Mouse (Mus musculus) intestine, embryonic 15.5 days (tissue): ENCODE data around the gene Igsf21. TPM values are rescaled to one million over a fixed set of nuclear protein-coding genes. Genes with fewer than 3 reads are reported as not detected.

Experiments
- ATAC-seq: fragments of 200-750 bp; cut with Nextera tagmentation; 2 replicates; pipeline ENCODE4 v1.8.0; 2017; ENCODE audit warnings: moderate TSS enrichment, moderate library complexity
- H3K27ac ChIP-seq: fragments of 300-500 bp; sonication (generic); 2 replicates; pipeline ENCODE4 v1.5.1; 2015; ENCODE audit warnings: mild to moderate bottlenecking, inconsistent platforms
- H3K27me3 ChIP-seq: fragments of 300-500 bp; sonication (generic); replicated peaks from 2 replicates; pipeline ENCODE4 v1.6.1; 2015; ENCODE audit warnings: inconsistent platforms
- H3K36me3 ChIP-seq: fragments of 300-500 bp; sonication (generic); 2 replicates; pipeline ENCODE4 v1.6.1; 2015; ENCODE audit warnings: inconsistent platforms
- H3K4me1 ChIP-seq: fragments of 300-500 bp; sonication (generic); replicated peaks from 2 replicates; pipeline ENCODE4 v1.6.1; 2015; ENCODE audit warnings: inconsistent platforms
- H3K4me2 ChIP-seq: fragments of 300-500 bp; sonication (generic); replicated peaks from 2 replicates; pipeline ENCODE4 v1.6.1; 2015; ENCODE audit warnings: mild to moderate bottlenecking, inconsistent platforms
- H3K4me3 ChIP-seq: fragments of 300-500 bp; sonication (generic); replicated peaks from 2 replicates; pipeline ENCODE4 v1.5.1; 2015; ENCODE audit warnings: inconsistent platforms
- H3K9ac ChIP-seq: fragments of 300-500 bp; sonication (generic); 2 replicates; pipeline ENCODE4 v1.6.1; 2015; ENCODE audit warnings: inconsistent platforms
- H3K9me3 ChIP-seq: fragments of 300-500 bp; sonication (generic); 2 replicates; pipeline ENCODE4 v1.6.1; 2016; ENCODE audit warnings: inconsistent platforms
- WGBS: fragments of 180-500 bp; shearing (Covaris S2); methylation state at CpG from one replicate; pipeline ENCODE4 v1.1.7; 2015; 5-methylcytosine and 5-hydroxymethylcytosine counted together
- polyA plus RNA-seq: library from polyadenylated mRNA; unstranded; fragments of >200 nt; fragmentation: Nextera tagmentation; extraction: Ambion mirVana; gene quantifications from 2 replicates; pipeline ENCODE4 v1.2.1, GENCODE M21; 2015

Gene Igsf21
- polyA plus RNA-seq, 1 experiment from 2014 or later, result 1.3 TPM

DNA sequence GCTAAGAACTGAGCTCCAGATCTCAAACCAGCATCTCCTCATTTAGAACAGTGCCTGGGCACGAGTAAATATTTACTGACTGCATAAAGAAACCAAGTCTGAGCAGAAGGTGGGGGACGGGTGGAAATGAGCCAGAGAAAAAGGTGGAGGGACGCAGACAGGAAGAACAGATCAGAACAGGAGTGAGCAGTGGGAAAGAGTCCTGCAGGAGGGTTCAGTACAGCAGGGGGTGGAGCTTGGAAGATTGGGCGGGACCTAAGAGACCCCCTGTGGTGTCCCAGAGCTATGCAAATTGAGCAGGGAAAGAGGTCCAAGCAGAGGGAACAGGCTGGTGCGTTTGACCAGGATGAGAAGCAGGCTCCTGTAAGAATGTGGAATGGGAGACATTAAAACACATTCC lies 241.7 kb downstream of the Igsf21 start:
- Histone ChIP-seq H3K9me3 (no peaks in the 10 kb centered on the region), H3K4me1 (no peaks in the 10 kb centered on the region; the same call in 1 of the 2 replicates), H3K27ac (no peak overlapping the region), H3K9ac (no peak overlapping the region), H3K27me3 (peaks cover 27% of the 10 kb centered on the region), H3K36me3 (no peaks in the 10 kb centered on the region), H3K4me2 (peak overlapping the region; percentile 59), H3K4me3 (no peak overlapping the region)
- 6% methylated on average over 5 of the region's 5 CpGs for WGBS
- ATAC-seq, result peak; percentile 55; the same call in 1 of the 2 replicates

DNA sequence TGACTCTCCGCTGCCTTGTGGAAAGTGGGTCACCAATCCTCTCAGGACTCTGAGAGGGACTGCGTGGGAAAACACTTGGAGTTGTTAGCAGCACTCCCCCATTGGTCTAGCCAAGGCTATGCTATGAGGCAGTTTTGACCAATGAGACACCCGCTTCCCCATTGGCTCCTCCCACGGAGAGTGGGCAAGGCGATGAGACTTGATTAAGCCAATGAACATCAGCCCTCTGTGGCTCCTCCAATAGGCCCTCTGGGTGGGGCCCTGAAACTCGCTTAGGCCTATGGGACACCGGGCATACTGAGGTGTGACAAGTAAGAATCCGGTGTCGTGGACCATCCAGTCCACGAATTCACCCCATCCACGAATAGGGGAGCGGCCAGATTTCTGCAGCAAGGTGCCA lies 242.4 kb downstream of the Igsf21 start:
- no peak overlapping the region for H3K27ac ChIP-seq
- H3K4me3 ChIP-seq, result peak overlapping the region; percentile 25
- H3K9ac ChIP-seq, result no peak overlapping the region
- peaks cover 27% of the 10 kb centered on the region for H3K27me3 ChIP-seq
- no peaks in the 10 kb centered on the region for H3K36me3 ChIP-seq
- no peaks in the 10 kb centered on the region; the same call in 1 of the 2 replicates for H3K4me1 ChIP-seq
- H3K4me2 ChIP-seq, result peak overlapping the region; percentile 59
- 11% methylated on average over 12 of the region's 12 CpGs for WGBS
- H3K9me3 ChIP-seq, result no peaks in the 10 kb centered on the region
- peak; percentile 90 for ATAC-seq

- peaks cover 23% of the 10 kb centered on the region for H3K27me3 ChIP-seq
- no peak for ATAC-seq
- no peak overlapping the region for H3K4me3 ChIP-seq
Observed at GRCm38 (mm10) chr4:140002069-140002468, 244.5 kb downstream of the Igsf21 start.

GRCm38 (mm10) chr4:140000911-140001310 lies 245.7 kb downstream of the Igsf21 start:
- H3K27me3 ChIP-seq, result peaks cover 23% of the 10 kb centered on the region
- H3K4me2 ChIP-seq, result no peak overlapping the region
- no peak overlapping the region for H3K9ac ChIP-seq
- WGBS, result 79% methylated on average over 5 of the region's 5 CpGs
- H3K36me3 ChIP-seq, result no peaks in the 10 kb centered on the region
- H3K27ac ChIP-seq, result no peak overlapping the region
- no peaks in the 10 kb centered on the region for H3K9me3 ChIP-seq
- no peak overlapping the region for H3K4me3 ChIP-seq
- no peak for ATAC-seq
- H3K4me1 ChIP-seq, result no peaks in the 10 kb centered on the region; the same call in 1 of the 2 replicates

More at GRCm38 (mm10) chr4:140002069-140002468, 244.5 kb downstream of the Igsf21 start:
- no peaks in the 10 kb centered on the region for H3K9me3 ChIP-seq
- no peaks in the 10 kb centered on the region for H3K36me3 ChIP-seq
- H3K4me1 ChIP-seq, result no peaks in the 10 kb centered on the region; the same call in 1 of the 2 replicates
- 22% methylated on average over 12 of the region's 12 CpGs for WGBS
- H3K9ac ChIP-seq, result no peak overlapping the region
- no peak overlapping the region for H3K27ac ChIP-seq
- no peak overlapping the region for H3K4me2 ChIP-seq

DNA sequence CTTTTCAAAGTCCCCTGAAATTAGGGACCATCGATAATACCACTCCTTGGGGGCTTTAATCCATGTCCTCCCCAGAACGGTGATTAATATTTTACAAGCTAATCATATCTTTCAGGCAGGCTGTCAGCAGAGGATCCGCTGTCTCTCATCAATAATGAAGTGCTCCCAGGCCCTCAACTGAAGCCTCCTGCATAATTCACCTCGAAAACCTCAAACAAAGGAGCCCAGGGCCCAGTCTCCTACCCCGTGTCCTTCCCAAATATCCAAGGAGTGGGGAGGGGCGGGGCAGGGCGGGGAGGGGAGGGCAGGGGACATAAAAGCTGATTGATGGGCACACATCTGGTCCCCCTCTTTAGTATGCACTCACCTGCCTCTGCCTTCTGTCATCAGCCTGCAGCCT lies 247.6 kb downstream of the Igsf21 start:
- Histone ChIP-seq H3K9me3 (no peaks in the 10 kb centered on the region), H3K27ac (no peak overlapping the region), H3K27me3 (peaks cover 18% of the 10 kb centered on the region), H3K4me2 (no peak overlapping the region), H3K4me1 (no peaks in the 10 kb centered on the region), H3K4me3 (no peak overlapping the region), H3K9ac (no peak overlapping the region), H3K36me3 (no peaks in the 10 kb centered on the region)
- 60% methylated on average over 7 of the region's 7 CpGs for WGBS
- ATAC-seq, result no peak

- no peak overlapping the region for H3K4me3 ChIP-seq
- H3K36me3 ChIP-seq, result no peaks in the 10 kb centered on the region
- H3K27me3 ChIP-seq, result no peaks in the 10 kb centered on the region
- H3K9me3 ChIP-seq, result no peaks in the 10 kb centered on the region
- H3K9ac ChIP-seq, result no peak overlapping the region
- no peak overlapping the region for H3K27ac ChIP-seq
- no peak for ATAC-seq
- H3K4me2 ChIP-seq, result no peak overlapping the region
- 56% methylated on average over 8 of the region's 8 CpGs for WGBS
- H3K4me1 ChIP-seq, result peaks cover 4% of the 10 kb centered on the region
Observed at GRCm38 (mm10) chr4:139995659-139996058, 250.9 kb downstream of the Igsf21 start.

DNA sequence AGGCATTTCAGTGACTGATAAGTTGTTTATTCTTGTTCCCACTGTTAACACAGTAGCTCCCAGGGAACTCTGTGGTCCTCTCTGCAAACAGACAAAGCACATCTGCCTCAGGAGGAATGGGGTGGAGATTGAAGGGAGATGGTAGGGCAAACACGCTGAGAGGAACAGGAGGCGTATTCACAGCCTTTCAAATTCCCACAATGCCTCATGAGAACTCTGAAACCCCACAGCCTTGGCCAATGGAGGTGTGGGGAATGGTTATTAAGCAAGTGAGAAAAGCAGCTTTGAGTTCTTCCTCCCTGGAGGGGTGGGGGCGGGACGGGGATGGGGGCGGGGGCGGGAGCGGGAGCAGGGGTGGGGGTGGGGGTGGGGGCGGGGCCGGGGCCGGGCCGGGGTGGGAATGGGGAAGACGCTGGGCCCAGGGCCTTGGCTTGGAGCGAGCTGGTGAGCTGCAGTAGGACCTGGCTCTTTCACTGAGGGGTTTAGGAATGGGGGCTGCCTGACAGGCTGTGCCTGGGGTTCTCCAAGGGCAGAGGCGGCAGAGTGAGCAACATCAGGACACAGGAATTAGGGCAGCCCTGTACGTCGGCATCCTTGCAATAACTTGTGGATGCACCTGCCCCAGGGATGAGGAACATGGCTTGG lies 253.4 kb downstream of the Igsf21 start:
- Histone ChIP-seq H3K9ac (no peak overlapping the region), H3K36me3 (no peaks in the 10 kb centered on the region), H3K4me1 (peaks cover 4% of the 10 kb centered on the region), H3K4me2 (peak overlapping the region; percentile 22; the same call in 1 of the 2 replicates), H3K9me3 (no peaks in the 10 kb centered on the region), H3K27me3 (no peaks in the 10 kb centered on the region), H3K4me3 (no peak overlapping the region), H3K27ac (no peak overlapping the region)
- 20% methylated on average over 7 of the region's 16 CpGs for WGBS
- no peak for ATAC-seq

DNA sequence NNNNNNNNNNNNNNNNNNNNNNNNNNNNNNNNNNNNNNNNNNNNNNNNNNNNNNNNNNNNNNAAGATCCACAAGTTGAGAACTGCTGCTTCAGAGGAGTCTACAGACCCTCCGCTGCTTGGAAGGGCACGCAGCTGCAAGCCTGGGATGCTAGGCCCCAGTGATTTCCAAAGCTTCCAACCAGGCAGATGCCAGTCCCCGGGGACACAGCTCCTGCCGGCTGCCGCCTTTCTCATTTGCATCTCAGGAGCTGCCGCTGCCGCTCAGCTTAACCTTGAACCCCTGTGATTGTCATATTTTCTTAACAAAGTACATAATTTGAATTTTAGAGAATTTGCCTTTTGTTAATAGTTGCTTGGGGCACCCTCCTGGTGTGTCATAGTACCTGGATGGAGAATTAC lies 259.7 kb downstream of the Igsf21 start:
- no peaks in the 10 kb centered on the region for H3K4me1 ChIP-seq
- H3K9ac ChIP-seq, result no peak overlapping the region
- no peaks in the 10 kb centered on the region for H3K36me3 ChIP-seq
- no peak overlapping the region for H3K4me3 ChIP-seq
- H3K27me3 ChIP-seq, result no peaks in the 10 kb centered on the region
- no peak overlapping the region for H3K4me2 ChIP-seq
- no peak overlapping the region for H3K27ac ChIP-seq
- ATAC-seq, result no peak
- WGBS, result 45% methylated on average over 7 of the region's 7 CpGs
- no peaks in the 10 kb centered on the region for H3K9me3 ChIP-seq

GRCm38 (mm10) chr4:139978716-139979115 lies 267.9 kb downstream of the Igsf21 start:
- no peak overlapping the region for H3K9ac ChIP-seq
- H3K27me3 ChIP-seq, result no peaks in the 10 kb centered on the region
- no peaks in the 10 kb centered on the region for H3K9me3 ChIP-seq
- no peak overlapping the region for H3K4me3 ChIP-seq
- H3K36me3 ChIP-seq, result no peaks in the 10 kb centered on the region
- H3K4me2 ChIP-seq, result 0 out of 2 replicates have a peak overlapping the region, but pooled peaks have one; percentile 0
- ATAC-seq, result peak; percentile 90
- 33% methylated on average over 5 of the region's 5 CpGs for WGBS
- peak overlapping the region; percentile 58 for H3K27ac ChIP-seq
- H3K4me1 ChIP-seq, result peaks cover 21% of the 10 kb centered on the region

- no peaks in the 10 kb centered on the region for H3K27me3 ChIP-seq
- H3K9me3 ChIP-seq, result no peaks in the 10 kb centered on the region
- H3K27ac ChIP-seq, result no peak overlapping the region
- ATAC-seq, result peak; percentile 50; the same call in 1 of the 2 replicates
- H3K36me3 ChIP-seq, result no peaks in the 10 kb centered on the region
- H3K4me2 ChIP-seq, result no peak overlapping the region; the same call in 1 of the 2 replicates
- H3K4me1 ChIP-seq, result peaks cover 21% of the 10 kb centered on the region
- WGBS, result 21% methylated on average over 5 of the region's 5 CpGs
- H3K4me3 ChIP-seq, result no peak overlapping the region
- no peak overlapping the region for H3K9ac ChIP-seq
Observed at GRCm38 (mm10) chr4:139977308-139977781, 269.2 kb downstream of the Igsf21 start.
